Mouse (Mus musculus): ENCODE results near the gene Arhgap1.

GRCm38 (mm10) chr2:91634841-91635240 lies 14.8 kb upstream of the Arhgap1 start:
- peak; percentile 90 for TF ChIP-seq TCF3 (IDR thresholded peaks at IDR 0.05; ENCODE audit: insufficient read length, low read depth)
- TF ChIP-seq CEBPB (IDR thresholded peaks at IDR 0.05; ENCODE audit: insufficient read depth, poor library complexity, severe bottlenecking), result no peak
- TF ChIP-seq POLR2A (IDR thresholded peaks at IDR 0.05; ENCODE audit: insufficient read length, low read depth), result no peak
- no peak for TF ChIP-seq USF1 (IDR thresholded peaks at IDR 0.05; ENCODE audit: low read depth)
- TF ChIP-seq MYOD1 (IDR thresholded peaks at IDR 0.05; ENCODE audit: control insufficient read depth in 1 of 3, insufficient read length in 2 of 3, low read depth in 2 of 3), result peak; percentile 68 to 95 (median 94)
- TF ChIP-seq E2F4 (IDR thresholded peaks at IDR 0.05; ENCODE audit: insufficient read depth), result no peak
- TF ChIP-seq SRF (IDR thresholded peaks at IDR 0.05; ENCODE audit: control insufficient read depth, insufficient read length, low read depth), result no peak
- peak; percentile 96 for TF ChIP-seq TCF12 (IDR thresholded peaks at IDR 0.05; ENCODE audit: insufficient read depth, poor library complexity, severe bottlenecking)
- no peak for TF ChIP-seq MAX (IDR thresholded peaks at IDR 0.05; ENCODE audit: low read depth)
